Mouse (Mus musculus) cerebellum, postnatal 14 days (tissue): ENCODE results near the gene Bcl2.
A peak's percentile ranks its signal among the peaks of the same experiment; 100 is the strongest.

Experiments used
- DNase-seq, 2 experiments: peaks; one replicate each; pipeline ENCODE4 v3.0.0; 2021; ENCODE audit warnings: mixed read lengths in 2 of 2

Bcl2 gene

DNA sequence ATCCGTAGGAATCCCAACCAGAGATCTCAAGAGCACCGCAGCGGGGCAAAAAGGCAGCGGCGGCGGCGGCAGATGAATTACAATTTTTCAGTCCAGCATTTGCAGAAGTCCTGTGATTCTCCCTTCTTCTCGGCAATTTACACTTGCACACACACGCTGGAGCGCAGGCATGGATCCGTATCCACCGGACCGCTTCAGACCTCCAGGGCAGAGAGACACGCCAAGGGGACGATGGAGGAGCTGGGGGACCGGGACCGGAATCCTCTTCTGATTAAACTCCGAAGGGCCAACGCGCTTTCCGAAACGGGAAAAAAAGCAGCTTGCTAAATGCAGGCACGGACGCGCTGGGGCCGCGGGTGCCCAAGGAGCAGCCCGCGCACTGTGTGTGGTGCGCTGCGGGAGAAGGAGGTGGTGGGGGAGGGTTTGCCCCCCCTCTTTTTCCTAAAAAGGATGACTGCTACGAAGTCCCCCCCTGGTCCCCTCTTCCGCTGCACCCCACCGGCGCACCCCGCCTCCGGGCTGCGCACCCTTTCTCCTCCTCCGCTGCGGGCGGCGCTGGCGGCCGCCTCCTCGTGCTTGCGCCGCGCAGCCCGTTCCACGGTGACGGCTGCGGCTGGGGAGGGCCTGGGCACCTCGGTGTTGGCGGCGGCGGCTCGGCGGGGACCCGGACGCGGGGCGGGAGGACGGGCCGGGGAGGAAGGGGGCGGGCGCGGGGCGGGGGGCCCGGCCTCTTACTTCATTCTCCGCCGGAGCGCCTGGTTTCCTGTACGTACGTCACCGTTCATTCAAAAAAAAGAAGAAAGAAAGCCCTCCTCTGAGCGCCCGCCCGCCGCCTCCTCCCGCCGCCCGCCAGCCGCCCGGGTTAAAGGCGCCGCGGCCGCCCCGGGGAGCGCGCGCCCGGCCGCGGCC lies at the start of gene Bcl2:
Gene Bcl2 (minus strand): TSS at position 654 of the 909 bp plus-strand sequence.
- peak; percentile 66 to 78 for DNase-seq

DNA sequence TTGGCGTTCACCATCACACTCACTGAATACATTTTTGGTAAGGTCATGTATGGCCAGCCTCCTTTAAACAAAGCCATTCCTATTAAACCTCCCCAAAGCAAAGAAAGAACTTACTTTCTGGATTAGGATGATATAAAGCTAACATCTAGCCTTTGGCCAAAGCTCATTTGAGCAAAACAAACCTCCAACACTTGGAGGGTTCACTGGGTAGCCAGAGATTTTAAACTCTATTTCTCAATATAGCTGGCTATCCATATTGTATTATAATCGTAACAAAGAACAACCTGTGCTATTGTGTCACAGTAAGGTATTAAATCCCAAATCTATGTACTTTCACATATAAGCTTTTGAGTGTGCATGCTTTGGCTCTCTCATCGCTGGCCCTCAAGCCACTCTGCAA lies 46.7 kb upstream of the Bcl2 start:
- DNase-seq = no peak

DNA sequence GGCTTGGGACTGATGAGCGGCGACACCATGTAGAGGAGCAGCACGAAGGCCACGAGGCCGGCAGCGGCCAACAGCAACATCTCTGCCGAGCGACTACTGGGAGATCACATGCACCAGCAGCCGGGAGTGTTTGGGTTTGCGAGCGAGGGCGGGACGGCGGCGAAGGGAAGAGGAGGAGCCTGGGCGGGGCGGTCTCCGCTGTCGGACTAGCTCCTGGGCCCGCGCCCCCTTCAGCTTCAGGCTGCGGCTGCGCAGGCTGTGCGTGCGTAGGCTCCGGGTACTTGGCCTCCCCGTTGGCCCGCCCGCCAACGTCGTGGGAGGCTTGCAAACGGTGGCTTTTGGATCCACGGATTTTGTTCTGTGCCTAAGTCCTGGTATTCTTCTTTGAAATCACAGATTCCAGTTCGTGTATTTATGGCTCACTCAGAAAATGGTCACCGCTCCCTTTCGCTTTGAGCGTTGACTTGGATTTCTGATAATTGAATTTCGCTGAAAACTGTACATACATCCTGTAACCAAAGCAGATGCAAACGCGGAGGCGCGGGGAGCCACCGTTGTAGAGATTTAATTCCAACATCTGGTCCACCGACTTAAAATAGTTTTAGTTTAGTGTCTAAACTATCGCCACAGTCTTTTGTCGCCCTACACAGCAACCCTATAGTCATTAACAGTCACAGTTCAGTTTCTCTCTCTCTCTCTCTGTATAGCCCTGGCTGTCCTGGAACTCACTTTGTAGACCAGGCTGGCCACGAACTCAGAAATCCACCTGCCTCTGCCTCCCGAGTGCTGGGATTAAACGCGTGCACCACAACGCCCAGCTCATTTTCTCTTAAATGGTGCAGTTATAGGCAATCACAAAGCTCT lies 45.7 kb upstream of the Bcl2 start, which contains the start of gene Kdsr:
Gene Kdsr (minus strand): TSS at position 156 of the 864 bp plus-strand sequence.
- peak; percentile 96 to 97 for DNase-seq

DNA sequence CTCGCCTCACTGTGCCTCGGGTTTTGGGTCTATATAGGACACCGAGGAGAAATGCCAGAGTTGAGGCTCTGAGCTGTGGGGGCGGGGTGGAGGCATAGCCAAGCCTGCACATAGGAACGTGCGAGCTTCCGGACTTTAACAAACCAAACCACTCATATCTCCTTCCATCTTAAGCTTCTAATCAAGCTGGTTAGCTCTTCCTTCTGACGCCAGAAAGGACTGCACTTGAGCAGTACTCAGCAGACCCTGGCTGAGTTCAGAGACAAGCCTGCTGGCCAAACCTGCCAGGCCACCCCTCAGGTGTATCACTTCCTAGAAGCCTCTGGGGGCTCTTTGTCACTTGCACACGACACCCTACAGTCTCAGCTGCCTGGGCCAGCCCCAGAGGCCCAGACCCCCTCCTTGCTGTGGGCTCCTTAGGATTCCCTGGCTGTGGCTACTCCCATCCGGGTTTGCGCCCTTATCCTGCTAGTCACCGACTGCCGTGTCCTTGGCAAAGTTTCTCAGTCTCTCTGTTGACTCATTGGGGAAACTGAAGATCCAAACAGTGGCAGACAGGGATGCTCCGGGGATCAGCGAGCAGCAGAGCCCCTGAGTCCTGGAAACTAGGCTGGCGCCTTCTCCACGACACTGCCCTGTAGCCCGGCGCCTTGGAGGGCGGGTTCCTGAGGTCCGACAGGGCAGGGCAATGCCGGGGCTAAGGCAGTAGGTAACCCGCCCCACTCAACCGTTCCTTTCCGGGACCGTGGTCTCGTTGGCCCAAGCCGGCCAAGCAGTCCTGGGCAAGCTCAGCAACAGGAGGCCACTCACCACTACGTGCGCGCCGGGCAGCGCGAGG lies 44.9 kb upstream of the Bcl2 start:
- DNase-seq = peak; percentile 32 to 47

DNA sequence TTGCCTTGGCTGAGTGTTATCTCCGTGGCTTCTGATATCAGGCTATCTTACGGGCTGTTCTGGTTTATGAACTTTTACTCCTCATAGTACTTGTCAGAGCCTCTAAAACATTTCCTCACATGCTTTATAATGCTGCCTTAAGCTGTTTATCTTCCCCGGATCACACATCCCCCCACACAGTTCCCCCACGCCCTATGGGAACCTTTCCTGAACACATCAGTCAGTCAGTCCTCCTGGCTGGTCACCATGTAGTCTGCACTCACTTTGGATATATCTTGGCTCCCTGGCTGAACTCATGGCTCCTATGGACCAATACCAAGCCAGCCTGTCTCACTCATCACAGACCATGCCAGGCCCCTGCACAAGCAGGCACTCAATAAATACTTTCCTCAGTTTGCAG lies 42.6 kb upstream of the Bcl2 start:
- no peak for DNase-seq

DNA sequence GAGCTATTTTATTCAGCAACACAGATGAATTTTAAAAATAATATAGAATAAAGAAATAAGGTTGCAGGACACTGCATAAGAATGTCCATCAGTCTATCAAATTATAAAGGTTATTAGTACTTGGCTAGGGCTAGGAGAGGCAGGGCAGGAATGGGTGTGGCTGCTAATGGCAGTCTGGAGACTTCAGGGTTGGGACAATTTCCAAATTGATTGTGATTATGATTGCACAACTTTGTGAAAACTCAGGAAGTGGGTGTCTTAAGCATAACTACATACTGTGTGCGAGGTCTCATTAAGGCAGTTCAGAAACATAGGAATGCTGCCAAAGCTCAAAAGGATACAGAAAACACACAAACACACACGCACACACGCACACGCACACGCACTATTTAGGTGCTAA lies 37.9 kb upstream of the Bcl2 start:
- DNase-seq = no peak

DNA sequence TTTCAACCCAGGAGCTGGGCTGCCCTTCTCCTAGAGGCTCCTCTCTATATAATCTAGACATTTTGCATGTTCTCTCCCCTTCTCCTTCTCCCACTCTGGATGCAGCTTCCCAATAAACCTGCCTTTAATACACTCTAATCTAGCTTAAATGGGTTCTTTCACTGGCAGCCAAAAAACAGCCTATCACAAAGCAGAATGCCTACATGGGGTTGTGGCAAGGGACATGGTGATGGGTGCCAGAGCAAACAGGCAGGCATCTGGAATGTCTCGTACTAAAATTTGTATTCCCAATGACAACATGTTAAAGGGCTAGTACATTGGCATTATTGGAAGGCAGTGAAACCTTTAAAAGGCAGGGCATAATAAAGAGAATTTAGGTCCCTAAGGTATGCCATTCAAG lies 36.6 kb upstream of the Bcl2 start:
- DNase-seq = no peak

DNA sequence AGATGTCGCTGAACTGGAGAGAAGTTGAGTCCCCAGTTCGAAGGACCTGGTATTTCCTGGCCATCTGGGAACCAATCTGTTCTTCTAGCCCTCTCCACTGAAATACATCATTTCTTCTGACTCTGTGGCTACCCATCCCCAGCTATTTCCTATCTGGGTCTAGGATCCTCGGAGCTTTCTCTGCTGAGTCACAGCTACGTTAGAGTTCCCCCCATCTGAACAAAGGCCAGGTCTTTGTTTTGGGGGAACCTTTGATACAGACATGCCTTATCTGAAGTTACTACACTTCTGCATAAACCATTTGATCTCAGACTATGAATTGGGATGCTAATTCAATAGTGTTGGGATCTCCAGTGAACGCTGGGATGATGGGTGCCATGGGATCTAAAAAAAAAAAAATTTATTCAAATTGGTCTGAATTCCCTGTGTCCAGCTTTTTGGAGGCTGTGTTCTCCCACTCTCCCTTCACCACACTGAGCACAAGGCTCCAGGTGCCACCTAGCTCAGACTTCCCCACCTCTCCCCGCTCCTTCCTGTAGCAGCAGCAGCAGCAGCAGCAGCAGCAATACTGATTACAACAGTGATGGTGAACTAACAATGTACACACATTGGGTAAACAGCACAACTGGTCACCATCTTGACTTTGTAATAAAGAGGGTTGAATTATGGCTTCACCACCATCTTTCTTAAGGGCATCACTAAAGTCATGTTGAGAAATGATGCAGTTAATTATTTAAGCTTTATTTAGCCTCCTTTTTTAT lies 34.7 kb upstream of the Bcl2 start:
- DNase-seq = no peak

DNA sequence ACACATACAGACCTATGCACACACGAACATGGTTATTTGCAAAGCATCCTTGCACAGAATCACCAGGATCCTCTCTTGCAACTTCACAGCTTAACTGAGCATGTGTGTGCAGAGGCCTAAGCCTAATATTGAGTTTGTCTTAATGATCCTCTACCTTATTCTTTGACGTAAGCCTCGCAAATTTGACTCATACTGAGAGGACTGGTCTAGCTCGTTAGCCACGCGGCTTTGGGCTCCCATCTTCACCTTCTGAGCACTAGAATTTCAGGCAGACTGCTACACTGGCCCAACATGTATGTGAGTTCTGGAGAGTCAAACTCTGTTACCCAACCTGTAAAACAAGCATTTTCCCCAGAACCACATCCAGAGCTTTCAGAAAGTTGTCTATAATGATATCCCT lies 28.9 kb upstream of the Bcl2 start:
- no peak for DNase-seq

DNA sequence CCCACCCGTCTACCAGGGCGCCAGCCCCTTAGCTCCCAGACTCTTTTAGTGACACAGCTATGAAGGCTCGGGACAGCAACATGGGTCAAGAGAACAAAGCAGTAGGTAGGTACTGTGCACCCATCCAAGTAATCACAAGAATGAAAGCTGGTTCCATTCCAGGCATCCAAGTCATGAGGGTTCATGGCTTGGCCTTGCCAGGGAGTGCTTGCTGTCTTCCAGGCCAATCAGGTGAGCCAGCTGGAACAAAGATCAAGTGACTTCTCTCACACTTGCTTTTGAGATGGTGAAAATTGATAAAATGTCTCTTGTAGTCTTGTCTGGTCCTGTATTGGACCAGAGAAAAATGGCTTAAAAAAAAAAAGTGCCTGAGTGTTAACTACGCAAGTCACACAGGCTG lies 26.7 kb upstream of the Bcl2 start:
- no peak for DNase-seq

DNA sequence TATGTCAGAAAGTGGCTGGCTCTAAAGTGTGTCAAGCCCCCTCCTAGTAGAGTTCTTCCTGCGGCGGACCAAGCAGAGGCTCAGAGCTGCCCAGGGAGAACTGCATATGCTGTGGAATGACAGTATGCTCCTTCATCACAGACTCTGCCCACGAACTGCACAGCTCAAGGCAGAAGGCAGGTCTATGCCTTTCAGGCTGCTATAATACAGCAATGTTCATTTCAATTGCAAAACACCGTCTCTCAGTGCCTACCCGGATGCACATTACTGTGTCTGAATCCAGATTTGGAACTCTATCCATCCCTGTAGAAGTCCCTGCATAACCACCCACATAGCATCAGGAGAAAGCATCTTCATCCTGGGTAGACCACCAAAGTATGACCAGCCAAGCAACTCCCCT lies 25.7 kb upstream of the Bcl2 start:
- DNase-seq = no peak

DNA sequence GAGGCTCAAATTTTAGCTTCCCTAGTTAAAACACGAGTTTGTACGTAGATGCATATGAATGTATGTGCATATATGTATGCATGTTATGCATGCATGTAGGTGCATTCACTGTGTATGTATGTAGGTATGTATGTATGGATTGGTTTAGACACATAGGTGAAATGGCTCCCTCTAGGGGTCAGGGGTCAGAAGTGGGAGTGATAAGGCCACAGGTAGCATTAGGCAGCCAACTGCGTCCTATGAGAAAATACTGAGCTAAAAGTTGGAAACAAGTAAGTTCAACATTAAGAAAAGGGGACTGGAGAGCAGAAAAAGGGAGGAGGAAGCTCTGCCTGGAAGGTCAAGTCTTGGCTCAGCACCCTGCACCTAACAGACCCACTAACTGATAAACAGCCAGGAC lies 24.0 kb upstream of the Bcl2 start:
- DNase-seq = peak; percentile 25 to 30

DNA sequence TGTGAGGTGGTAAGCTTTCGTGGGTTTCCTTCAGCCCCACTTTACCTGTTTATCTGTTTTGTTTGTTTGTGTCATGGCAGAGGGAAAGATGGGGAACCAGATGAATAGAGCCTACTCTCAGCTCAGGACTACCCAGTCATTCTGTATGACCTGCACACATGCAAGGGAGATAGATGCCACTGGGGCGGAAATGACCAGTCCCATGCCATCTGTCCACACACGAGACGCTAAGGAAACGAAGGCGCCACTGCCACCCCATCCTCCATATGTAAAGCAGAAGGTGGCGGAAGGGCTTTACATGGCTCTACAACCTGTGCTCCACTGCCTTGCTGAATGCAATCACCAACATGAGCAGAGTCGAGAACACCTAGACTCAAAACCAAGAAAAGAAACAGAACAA lies 22.1 kb upstream of the Bcl2 start:
- peak; percentile 33 to 42 for DNase-seq

DNA sequence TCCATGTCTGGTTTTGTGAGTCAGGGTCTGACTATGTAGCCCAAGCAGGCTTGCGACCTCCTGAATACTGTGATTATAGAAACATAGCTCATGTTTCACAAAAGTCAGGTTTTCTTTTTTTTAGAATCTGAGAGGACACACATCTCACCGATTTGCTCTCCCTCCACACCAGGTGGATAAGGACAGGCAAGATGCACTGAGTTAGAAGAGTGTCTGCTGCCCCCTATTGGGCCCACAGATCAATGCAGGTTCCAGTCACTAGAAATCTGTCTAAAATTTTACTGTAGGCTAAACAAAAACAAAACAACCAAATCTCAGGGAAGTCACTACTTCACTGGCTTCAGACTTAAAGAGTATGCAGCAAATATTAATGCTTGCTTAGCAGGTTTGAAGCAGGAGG lies 21.5 kb upstream of the Bcl2 start:
- DNase-seq = peak; percentile 77 to 78

DNA sequence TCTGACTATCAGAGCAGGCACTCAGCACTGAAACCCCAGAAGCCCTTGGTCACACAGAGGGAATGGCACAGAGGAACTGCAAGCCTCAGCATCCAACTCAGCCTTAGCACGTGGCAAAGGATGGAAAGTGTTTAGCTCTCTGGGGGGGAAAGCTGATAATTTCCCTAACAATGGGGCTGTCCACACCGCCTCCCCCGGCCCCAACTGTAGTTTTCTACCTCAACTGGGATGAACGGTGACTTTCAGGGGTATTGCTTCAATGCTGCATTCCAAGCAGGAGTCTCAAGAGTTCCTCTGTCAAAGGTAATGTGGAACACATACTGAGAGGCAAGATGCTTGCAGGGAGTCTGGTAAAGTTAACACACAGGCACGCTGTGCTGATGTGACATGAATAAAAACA lies 8.0 kb upstream of the Bcl2 start:
- DNase-seq = no peak

DNA sequence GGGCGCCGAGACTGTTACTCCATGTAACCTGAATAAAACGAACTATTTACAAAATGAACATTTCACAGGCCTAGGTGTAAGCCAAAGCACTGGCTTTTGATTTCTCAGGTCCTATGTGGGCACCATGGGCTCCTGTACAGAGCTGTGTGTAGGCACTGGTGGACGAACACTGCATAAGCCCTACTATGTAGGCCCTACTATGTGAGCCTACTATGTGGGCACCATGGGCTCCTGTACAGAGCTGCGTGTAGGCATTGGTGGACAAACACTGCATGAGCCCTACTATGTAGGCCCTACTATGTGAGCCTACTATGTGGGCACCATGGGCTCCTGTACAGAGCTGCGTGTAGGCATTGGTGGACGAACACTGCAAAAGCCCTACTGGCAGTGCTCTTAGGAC lies 3.7 kb upstream of the Bcl2 start:
- DNase-seq = peak in 1 of 2 experiments; percentile 25

DNA sequence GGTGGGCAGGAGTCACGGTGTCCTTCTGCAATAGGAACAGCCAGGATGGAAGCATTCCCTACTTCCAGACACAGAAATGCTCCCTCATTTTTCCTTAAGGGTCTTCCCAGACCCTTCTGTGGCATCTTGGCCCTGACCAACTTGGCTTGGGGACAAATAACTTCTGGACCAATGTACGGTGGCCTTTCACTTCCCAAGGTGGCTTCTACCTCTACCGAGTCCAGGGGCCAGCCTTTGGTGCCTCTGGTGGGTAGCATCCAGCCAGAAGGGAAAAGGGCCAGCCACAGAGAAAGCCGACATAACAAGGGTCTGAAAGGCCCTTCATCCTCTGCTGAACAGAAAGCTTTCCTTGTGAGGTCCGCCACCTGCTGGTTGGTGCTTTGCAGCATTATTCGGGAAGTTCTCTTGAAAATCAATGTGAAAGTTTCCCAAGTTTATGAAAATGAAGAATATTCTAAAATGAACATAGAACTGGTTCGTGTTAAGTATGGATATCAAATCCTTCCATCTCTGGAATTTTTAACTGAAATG lies 3.1 kb upstream of the Bcl2 start:
- DNase-seq = peak; percentile 84 to 89

DNA sequence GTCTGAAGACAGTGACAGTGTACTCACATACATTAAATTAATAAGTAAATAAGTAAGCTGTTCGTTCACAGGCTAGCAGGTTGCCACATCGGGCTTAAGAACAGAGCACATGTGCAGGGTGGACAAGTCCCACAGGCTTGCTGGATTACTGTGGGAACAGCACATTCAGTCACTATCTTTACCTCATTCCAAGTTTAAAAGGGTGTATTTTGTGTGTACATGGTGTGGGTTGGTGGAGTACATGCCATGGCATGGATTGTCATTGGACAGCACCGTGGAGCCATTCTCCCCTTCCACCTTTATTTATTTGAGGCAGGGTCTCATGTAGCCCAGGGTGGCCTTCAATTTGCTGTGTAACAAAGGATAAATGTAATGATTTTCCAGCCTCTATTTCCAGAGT lies 2.1 kb upstream of the Bcl2 start:
- DNase-seq = no peak

DNA sequence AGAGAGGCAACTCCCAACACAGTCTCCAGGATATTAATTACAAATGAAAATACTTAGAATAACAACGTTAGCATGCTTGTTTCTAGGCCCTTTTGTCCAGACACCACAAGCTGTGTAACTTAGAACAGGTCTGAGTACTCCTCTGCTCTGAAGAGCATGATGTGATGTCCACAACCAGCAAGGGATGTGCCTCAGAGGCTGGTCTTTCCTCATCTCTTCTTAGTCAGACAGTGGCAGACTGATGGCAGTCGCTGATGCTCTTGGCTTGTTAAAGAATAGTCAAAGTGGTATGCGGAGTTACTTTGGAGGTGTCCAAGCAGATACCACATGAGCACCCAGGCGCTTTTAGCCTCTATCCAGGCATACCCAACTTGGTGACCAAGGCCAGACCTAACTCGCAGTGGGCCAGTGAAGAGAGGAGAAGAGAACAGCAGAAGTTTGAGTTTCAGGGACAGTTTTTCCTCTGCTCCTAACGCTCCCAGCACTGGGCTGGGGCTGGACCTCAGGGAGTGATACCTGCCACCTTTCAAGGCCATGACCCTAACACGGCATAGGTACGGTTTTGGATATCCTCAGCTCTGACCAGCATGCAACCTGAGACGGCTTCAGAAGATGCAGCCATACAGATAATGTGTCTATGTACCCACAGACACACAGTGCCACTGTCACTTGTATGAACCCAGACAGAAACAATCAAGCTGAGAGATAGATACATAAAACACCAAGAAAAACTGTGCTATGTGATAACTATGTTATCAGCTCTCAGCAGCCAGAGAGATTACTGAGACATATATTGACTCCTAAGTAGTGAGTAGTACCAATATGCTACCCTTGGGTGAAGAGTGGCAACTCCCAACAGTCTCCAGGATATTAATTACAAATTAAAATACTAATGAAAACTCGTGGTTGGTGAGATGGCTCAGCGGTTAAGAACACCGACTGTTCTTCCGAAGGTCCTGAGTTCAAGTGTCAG lies 1.3 kb upstream of the Bcl2 start:
- no peak for DNase-seq

DNA sequence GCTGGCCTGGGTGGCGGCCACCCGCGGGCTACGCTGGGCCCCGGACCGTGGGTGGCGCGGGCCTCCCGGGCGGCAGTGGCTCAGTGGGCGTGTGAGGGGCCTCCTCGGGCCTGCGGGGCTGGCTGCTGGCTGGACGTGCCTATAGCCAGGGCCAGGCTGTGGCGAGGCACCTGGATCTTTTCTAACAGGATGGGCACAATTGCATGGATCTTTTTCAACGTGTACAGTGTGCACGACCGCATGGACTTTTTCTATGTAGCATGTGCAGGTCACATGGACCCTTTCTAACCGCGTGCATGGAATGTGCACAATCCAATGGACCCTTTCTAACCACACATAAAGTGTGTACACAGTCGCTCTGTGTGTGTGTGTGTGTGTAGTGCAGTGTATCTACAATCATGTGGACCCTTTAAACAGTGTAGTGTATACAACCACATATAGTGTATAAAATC lies 482 bp upstream of the Bcl2 start:
- DNase-seq = no peak
